Mouse (Mus musculus) heart, adult 2 months (tissue): ENCODE data around the gene Elane.

ENCODE experiments used
- CTCF ChIP-seq: fragments of 200-600 bp; IDR thresholded peaks from 2 replicates; pipeline ENCODE4 v1.8.1; 2022; ENCODE audit warnings: antibody characterized with exemption, mild to moderate bottlenecking, moderate library complexity
- EP300 ChIP-seq: fragments of 200-500 bp; IDR thresholded peaks from 2 replicates; pipeline ENCODE4 v1.6.1; 2011; ENCODE audit warnings: low read depth, low read length, control low read depth; ENCODE audit not compliant: insufficient read depth
- POLR2A ChIP-seq: fragments of 200-500 bp; IDR thresholded peaks from 2 replicates; pipeline ENCODE4 v1.6.1; 2011; ENCODE audit warnings: mild to moderate bottlenecking, low read depth, low read length, control low read depth; ENCODE audit not compliant: insufficient read depth

DNA sequence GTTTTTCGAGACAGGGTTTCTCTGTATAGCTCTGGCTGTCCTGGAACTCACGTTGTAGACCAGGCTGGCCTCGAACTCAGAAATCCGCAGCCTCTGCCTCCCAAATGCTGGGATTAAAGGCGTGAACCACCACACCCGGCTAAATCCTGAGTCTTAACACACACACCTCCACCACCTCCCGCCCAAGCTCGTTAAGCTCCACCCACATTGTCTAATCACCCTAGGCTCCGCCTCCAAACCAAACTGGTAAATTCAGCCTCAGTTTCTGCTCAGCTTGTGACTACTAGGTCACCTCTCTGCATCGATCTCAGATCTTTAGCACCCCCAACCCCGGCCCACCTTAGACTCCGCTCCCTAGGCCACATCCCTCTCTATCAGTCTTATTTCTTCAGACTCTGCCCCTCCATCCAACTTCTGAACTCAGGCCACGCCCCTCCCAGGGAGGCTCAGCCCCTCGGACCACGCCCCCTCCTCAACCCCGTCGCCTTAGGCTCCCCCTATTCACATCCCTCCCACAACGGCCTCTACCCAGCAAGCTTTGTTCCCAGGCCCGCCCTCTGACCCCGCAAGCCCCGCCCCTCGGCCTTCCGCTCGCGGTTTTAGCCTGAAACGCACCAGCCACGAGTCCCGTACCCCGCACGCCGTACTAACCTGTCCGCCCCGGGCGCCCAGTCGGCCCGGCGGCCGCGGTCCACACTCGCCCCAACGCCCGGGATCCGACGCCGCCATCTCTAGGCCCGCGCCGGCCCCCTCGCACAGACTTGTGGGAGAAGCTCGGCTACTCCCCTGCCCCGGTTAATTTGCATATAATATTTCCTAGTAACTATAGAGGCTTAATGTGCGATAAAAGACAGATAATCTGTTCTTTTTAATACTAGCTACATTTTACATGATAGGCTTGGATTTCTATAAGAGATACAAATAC, 22.4 kb downstream of the Elane start, which contains the start of gene Med16:
- TF ChIP-seq CTCF (no peak), POLR2A (no peak), EP300 (no peak)
